Mouse (Mus musculus) thymus, postnatal 4 days (tissue): ENCODE data around the gene Htra2.

Source experiments
- DNase-seq: peaks from one replicate; pipeline ENCODE4 v3.0.0; 2021

The Htra2 gene

DNA sequence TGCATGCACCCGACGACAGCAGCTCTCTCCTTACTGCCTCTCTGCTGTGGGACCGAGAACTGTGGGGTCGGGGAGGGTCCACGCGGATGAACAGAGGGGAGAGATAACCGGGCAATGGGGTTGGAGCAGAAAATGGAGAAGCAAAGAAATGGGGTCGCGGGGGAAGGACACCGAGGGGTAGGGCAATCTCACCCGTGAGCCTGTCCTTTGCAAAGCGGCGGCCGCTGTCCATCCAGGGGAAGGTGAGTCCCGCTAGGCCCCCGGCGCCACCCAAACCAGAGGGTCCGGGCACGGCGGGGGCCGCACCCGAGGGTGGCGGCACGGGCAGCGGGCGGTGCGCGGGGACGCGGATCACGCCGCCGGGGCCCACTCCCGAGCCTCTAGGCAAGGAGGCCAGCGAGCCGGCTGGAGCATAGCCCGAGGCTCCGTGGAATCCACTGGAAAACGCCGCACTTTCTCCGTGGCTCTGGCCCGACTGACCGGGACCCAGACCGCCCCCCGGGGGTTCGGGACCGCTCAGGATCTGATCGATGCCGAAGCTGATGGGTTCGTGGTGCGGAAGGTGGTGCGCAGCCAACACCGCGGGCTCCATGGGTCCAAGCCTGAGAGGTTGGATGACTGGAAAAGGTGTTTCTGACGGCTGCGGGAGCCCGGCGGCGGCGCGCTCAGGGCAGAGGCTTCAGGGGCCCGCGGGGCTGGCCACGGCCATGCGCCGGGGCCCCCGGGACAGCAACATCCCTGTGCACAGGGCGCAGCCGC, 14.6 kb upstream of the Htra2 start:
- peak; percentile 38 for DNase-seq

DNA sequence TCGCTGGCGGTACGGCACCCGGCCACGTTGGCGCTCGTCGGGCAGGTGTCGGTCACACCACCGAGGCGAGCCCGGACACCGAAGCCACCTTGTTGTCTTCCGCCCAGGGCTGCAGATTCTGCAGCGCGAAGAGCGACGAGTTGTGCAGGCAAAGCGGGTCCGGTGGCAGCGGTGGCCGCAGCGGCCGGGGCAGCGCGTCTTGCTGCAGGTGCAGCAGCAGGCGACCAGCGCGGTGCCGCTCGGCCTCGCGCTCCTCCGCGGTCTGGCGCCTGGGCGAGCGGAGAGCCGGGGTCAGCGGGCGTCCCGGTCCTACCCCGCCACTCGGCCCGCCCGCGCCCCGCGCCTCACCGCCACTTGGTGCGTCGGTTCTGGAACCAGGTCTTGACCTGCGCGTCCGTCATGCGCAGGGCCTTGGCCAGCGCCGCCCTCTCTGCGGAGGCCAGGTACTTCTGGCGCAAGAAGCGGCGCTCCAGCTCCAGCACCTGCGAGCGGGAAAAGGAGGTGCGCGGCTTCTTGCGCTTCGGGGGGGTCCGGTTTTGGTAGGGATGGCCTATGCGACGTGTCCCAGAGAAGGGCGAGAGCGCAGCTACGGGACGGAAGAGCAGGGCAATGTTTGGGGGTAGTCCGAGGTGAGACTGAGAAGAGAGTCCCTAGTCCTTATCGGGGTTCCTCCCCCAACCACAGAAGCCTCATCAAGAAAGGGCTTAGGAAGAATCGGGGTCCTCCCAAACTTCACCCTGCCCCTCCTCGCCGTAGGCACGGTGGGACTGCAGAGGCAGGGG, 13.8 kb upstream of the Htra2 start:
- no peak for DNase-seq

DNA sequence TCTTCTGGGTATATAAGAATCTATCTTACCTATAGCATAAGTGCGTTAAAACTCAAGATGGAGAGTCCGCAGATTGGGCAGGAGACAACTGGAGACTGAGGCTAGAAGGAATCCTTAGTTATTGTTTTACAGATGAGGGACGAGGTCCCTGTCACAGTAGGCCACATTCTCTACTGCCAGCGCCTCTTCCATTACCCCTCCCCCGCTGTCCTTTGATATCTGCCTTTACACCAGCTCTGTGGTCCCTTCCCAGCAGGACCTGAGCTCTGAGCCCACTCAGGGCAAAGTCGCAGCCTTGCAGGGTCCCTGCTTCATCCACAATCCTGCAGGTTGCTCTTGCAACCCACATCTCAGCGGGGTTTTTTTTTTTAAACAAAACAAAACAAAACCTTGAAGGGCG, 13.1 kb upstream of the Htra2 start:
- DNase-seq, result no peak

DNA sequence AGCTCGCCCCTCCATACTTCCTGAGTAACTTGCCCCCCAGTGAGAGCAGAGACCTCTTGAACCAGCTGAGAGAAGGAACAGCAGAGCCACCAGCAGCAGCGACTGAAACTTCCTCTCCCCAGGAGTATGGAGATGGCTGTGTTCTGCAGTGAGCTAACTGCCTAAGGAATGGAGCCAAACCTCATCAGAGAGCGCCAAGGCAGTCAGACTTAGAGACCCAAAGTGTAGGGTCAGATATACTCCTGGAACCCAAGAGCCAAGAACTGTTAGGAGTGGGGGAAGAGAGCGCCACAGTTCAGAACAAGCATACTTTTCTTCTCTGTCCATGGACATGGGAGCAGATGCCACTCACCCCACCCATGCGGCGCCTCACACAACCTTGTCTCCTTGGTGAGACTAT, 11.4 kb upstream of the Htra2 start:
- DNase-seq, result no peak

DNA sequence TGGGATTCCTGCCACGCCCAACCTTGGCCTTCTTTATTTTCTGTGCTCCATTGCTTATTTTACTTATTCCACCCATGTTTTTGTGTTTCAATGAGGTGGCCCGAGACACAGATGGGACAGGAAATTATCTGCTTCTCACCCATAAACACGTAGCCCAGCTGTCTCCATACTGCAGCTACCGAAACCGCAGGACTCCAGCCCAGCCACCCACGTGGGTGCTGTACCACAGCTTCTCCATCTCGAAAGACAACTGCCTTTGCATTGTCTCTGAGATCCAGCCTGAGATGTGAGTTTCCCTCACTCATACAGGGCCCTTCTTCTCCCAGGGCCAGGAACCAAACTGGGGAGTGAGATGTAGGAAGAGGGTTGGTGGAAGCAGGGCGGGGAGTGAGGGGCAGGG, 10.9 kb upstream of the Htra2 start:
- DNase-seq, result peak; percentile 41

DNA sequence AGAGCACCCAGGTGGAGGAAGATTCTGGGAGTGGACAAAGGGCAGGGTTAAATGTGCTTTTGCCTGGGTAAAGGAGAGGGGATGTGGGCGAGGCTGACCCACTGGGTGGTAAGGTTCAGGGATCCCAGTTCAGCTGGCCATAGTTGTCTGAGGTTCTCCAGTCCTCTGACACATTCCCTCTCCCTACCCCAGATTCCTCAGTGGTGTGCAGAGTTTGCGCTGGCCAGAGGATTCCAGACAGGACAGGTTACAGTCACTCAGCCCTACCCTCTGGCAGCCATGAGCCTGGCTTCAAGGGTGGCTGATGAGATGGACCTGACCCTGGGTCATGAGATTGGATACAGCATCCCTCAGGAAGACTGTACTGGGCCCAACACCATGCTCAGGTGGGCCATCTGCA, 3.7 kb upstream of the Htra2 start:
- DNase-seq, result no peak

DNA sequence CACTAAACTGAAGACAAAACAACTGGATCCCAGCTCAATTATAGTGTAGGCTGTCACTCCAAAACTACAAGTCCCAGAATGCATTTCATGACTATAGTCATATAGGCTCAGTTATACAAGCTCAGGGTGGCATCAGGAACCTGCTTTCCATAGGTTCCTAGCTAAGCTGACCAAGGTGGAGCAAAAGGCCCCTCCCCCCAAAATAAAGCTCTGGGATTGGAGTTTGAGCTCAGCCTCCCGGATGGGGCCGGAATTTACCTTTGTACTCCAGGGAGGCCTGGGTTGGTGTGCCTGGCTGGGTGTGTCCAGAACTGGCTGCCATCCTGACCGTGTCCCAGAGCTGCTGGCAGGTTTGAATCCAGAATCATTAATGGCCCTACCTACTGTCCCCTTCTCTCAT, 2.7 kb upstream of the Htra2 start, which contains the start of gene Dqx1:
TSS of gene Dqx1 (plus strand) at position 55 of the 400 bp plus-strand sequence.
- DNase-seq, result no peak

DNA sequence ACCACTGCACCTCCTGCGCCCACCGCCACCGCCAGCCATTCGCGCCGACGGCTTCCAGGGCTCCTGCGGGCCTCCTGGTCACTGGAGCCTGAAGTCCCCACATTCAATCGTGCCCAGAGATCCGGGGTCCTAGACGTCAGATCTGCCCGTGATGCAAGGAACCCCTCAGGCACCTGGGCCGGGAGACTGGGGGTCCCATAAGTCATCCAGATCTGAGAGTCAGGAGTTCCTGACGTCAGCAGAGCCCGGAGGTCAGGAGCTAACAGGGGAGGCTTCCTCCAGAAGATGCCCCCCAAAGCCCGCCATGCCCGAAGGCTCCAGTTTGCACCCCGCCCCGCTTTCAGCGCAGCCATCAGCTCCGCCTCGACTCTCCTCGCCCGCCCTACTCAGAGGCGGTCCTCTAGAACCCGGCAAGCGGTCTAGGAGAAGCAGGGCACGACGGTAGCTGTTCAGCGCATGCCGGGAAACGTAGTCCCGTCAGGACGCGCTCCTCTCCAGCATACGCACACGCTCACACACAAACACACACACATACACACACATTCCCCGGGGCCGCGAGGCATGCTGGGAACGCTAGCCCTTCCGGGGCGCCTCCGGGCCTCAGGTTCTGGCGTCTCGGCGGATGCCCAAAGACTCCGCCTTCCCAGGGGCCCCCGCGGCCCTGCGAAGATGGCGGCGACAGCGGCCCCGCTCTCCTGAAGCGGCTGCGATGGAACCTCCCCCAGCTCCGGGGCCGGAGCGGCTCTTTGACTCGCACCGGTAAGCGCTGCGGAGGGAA, 810 bp downstream of the Htra2 start, which contains the start of gene Aup1:
TSS of gene Aup1 (plus strand) at position 448 of the 778 bp plus-strand sequence.
- DNase-seq, result peak; percentile 96

DNA sequence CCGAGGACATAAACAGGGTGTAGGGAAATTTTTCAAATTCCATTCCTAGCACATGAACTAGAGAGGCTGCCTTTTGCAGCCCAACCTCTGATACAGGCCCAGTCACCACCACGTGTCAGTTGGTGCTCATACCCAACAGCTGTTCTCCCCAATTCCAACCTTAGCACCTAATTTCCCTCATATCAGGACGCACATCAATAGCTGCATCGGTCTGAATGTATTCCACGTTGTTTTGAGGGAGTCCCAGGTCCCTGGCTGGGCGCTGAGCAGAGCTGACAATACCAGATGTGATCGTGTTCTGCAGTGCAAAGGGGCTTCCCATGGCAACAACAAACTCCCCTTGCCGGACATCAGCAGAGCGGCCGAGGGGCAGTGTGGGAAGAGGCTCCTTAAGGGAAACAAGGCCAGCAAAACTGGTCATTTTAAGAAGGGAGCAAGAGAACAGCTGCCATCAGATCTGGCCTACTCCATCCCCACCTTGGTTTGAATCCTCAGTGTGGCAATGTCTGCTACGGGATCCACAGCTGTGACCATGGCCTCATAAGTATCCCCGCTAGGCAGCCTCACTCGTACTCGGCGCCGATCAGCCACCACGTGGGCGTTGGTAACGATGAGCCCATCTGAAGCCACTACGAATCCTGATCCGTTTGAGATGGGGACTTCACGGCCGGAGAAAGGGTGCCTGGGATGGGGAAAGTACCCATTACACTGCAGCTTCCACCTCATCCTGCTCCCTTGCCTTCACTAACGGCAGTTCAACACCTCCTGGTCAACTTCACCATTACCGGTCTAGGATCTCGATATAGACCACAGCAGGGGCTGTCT, 1.7 kb downstream of the Htra2 start:
- DNase-seq, result peak; percentile 52

DNA sequence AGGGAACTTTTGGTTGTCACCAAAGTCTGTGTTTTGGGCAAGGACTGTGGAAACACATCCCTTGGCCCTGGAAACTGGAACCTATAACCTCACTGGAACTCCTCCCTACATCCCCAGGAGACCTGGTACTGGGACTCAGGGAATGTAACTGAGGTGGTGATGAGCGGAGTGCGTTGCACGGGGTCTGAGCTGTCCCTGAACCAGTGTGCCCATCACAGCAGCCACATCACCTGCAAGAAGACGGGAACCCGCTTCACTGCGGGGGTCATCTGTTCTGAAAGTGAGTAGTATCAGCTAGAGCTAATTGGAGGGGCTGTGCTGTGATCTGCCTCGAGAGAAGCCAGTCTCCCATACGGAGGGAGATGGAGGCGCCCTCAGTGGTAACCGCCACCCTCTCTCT, 5.7 kb downstream of the Htra2 start:
- no peak for DNase-seq

DNA sequence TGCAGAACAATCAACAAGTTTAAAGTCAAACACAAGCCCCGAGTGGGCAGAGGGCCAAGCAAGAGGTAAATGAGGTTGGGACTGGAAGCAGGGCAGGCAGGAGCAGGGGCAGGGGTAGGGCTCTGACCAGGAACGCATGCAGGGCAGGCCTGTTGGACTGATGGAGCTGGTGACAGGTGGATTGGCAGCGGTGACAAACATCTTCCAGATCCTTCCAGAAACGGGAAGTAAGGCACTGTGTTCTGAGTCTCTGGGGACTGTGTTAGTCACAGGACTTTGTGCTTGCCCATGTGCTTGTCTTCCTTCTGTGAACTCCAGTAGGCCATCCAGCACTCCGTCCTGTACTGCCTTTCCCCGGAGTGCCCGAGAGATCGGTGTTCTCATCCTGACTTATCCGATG, 10.3 kb downstream of the Htra2 start:
- no peak for DNase-seq

DNA sequence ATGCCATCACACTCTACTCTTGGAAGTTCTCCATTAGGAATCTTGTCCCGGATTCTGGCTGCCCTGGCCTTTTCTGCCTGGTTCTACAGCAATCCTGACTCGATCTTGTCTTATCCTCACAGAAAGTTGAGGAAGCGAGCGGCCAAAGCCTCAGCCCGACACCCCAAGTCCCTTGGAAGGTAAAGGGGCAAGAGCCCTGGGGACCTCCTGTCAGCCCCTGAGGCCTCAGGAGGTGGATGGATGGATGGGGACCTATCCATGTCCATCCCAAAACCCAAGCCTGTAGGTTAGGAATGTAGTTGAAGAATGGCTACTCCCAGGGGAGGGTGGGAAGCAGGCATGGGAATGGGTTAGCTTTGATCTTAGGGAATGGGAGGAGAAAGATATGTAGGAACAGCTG, 11.1 kb downstream of the Htra2 start:
- no peak for DNase-seq

DNA sequence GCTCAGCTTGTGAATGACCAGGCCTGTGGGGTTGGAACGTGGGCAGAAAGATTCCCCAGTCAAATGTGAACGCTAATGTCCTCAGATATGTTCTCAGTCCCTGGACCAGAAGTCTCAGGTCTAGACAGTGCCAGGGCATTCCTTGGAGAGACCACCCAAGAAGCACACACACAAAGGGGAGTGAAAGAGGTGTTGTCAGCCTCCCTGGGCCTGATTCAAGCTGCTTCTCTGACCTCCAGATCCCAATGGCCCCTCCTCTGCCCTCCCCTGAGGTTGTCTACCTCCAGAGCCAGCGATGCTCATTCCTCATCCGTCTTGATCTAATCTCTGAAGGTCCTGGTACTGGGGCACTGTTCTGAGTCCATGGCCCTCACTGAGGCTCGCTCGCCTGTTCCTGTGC, 11.5 kb downstream of the Htra2 start:
- no peak for DNase-seq

DNA sequence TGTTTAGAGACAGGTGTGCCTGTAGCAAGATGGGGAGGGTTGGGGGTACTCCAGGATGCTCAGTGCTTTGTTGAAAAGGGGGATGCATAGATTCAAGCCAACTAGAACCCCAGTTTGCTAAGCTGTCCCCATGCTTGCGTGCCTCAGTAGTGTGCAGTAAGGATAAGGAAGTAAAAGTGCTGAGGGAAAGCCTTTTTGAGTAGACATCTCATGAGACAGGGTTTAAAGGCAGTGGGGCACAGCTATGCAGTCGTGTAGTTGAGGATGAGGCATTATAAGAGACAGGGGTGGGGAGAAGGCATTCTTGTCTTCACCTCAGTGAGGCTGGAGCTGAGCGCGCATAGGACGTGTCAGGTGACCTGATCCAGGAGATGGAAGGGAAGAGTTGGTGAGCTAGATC, 14.5 kb downstream of the Htra2 start:
- no peak for DNase-seq

DNA sequence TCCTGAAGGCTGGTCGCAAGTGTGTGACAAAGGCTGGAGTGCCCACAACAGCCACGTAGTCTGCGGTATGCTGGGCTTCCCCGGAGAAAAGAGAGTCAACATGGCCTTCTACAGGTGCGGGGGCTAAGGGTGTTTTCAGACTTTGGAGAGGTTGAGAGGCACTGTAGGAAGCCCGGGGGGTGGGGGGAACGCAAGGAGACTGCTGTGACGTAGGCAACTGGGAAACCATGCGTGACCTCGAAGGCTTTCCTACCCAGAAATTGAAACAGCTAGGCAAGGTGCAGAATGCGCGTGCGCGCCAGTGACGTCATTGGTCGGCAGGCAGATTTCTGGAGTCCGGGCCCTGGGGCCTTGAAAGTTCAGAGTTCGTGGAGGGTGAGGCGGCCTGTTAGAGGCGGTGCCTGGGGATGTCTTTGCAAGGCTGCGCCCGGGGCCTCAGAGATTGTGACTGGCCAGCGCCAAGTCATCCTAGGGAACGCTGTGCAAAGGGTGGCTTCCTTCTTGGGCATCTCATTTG, 16.5 kb downstream of the Htra2 start:
- peak; percentile 96 for DNase-seq

DNA sequence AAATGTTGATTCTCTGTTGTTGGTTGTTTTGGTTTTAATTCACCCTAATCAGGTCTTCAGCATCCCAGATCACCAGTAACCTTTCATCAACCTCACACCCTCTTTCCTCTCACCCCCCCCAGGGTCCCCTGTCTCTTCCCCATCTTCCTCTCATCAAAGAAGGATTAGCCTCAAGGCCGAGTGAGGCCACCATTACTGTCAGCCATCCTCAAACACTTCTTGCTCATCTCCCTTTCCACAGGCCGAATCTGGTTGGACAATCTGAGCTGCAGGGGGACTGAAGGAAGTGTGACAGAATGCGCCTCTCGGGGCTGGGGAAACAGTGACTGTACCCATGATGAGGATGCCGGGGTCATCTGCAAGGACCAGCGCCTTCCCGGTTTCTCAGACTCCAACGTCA, 17.9 kb downstream of the Htra2 start:
- no peak for DNase-seq

DNA sequence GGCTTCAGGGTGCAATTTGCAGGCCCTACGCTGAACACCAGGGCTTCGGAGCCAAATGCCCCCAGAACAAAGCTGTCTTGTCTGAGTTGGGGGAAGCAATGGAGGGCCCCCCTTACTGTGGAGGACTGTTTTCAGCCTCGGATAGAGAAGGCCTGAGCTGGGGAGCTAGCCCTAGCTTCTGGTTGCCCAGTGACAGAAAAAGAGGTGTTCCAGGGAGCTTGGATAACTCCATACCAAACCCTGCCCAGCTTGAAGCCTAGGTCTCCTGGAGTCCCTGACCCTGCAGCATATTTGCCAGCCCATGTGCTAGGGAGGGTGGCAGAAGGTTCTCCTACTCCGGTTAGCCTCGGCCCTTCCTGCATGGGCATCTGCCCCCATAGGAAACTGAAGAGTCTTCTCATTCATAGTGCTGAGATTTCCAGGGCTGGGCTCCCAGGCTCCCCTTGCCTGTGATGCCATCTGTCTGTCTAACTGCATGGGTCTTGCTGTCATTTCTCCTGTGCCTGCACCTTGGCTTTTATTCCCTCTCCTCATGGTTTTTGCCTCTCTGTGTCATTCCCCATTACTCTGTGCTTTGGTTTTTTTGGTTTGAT, 20.5 kb downstream of the Htra2 start:
- no peak for DNase-seq

DNA sequence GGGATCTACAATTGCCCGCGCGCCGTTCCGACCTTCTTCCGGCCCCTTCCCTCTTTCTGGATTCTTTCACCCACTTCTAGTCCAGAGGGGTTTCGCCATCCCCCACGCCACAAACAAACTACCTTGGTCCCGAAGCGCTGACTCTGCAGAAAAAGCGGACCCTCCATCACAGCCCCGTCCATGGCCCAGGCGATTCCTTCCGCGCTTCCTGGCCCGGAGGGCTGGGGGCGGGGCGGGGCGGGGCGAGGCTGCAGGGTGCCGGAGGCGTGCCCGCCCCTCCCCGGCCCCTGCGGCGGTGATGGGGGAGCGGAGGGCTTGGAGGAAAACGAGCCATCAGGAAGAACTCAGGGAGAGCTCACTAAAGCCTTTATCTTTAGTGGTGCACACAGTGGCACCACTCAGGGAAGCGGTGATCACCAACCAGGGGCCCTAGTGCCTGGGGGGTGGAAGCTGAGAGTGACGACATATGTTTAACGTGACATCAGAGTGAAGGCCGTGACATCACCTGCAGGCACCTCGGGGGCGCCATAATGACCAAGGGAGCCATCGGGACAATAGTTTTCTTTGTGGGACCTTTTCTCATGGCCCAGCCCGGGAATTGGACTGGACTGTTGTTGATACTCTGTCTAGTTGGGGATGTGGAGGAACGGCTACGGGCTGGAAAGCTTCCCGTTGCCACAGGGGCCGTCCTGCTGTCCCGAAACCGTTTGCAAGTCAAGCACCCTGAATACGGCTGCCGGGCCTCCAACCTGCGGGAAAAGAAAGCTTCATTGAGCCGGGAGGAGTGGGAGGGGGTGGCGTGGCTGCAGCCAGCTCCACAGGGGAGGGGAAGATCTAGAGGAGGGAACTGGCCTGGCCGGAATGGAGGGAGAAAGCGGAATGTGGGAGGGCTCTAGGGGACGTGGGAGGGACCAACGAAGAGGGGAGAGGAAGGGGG, 21.6 kb downstream of the Htra2 start, which contains the start of the genes Dok1 and Loxl3:
TSS of gene Dok1 (minus strand) at position 223 of the 937 bp plus-strand sequence.
TSS of gene Loxl3 (plus strand) at position 925 of the 937 bp plus-strand sequence.
- DNase-seq, result peak; percentile 80

DNA sequence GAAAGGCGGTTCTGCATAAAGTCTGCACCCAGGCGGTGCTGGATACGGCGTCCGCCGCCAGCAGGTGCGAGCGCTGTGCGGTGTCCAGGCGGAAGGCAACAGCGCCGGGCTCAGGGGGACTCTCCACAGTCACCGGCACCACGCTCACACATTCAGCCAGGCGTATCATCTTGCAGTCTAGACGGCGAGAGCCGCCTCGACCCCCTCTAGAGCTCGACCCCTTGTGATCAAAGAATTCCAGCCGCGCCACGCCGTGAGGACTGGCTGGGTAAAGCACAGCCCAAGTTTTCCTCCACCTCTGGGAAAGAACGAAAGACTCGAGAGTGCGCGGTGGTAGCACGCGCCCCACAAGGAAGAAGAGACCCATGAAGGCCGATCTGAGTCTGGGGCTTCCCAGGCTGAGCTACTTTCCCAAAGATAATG, 22.3 kb downstream of the Htra2 start:
- peak; percentile 74 for DNase-seq

DNA sequence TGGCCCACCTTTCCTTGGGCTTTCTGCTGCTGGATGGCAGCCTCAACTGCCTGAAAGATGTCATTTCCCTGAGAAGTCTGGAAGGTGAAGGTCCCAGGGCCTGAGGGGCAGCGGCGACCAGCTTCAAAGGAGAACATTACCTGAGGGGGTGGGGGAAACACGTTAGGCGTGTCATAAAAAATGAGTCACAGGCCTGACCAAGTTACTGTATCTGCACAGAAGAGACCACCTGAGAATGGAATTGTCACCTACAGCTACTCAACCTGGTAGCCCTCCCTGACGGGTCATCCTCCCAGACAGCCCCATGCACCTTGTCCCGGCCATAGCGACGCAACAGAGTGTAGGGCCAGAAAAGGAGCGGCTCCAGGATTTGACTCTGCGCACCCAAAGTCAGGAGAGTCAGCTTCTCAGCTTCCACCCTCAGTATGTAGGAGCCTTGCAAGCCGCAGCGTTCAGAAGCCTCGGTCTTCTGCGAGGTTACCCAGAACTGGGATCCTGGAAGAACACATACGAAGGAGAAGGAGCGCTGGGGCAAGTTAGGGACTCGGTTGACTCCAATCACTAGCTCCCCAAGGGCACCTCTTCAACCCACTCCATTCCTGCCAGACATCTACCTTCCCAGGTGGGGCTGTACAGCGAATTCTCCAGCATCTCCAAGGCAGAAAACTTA, 23.0 kb downstream of the Htra2 start:
- no peak for DNase-seq
